Mouse (Mus musculus) heart, adult 2 months (tissue): ENCODE results near the gene Sipa1l2. TPM values are rescaled to one million over a fixed set of nuclear protein-coding genes. Genes with fewer than 3 reads are reported as not detected.
A peak's percentile ranks its signal among the peaks of the same experiment; 100 is the strongest.

Source experiments
- DNase-seq, 2 experiments: peaks; one replicate each; pipeline ENCODE4 v3.0.0; 2021
- H3K27ac ChIP-seq: fragments of 200-600 bp; 2 replicates; pipeline ENCODE4 v1.8.1; 2022
- H3K27me3 ChIP-seq: fragments of 200-500 bp; 2 replicates; pipeline ENCODE4 v1.6.1; 2012; ENCODE audit warnings: mild to moderate bottlenecking, low read length, inconsistent platforms, mixed read lengths; ENCODE audit not compliant: control insufficient read depth, insufficient read depth
- H3K36me3 ChIP-seq: fragments of 200-500 bp; 2 replicates; pipeline ENCODE4 v1.6.1; 2012; ENCODE audit warnings: low read length, inconsistent platforms; ENCODE audit not compliant: control insufficient read depth, insufficient read depth
- H3K4me1 ChIP-seq: fragments of 200-500 bp; 2 replicates; pipeline ENCODE4 v1.6.1; 2011; ENCODE audit warnings: low read length; ENCODE audit not compliant: control insufficient read depth, insufficient read depth
- H3K4me3 ChIP-seq: fragments of 200-600 bp; 2 replicates; pipeline ENCODE4 v1.8.1; 2022
- H3K79me2 ChIP-seq: fragments of 200-500 bp; replicated peaks from 2 replicates; pipeline ENCODE4 v1.6.1; 2012; ENCODE audit warnings: mild to moderate bottlenecking, inconsistent platforms, low read length, moderate library complexity, mixed read lengths; ENCODE audit not compliant: control insufficient read depth, insufficient read depth
- H3K9ac ChIP-seq: fragments of 200-500 bp; 2 replicates; pipeline ENCODE4 v1.6.1; 2012; ENCODE audit warnings: low read depth, mild to moderate bottlenecking, control low read depth, inconsistent platforms, low read length, mixed read lengths
- CTCF ChIP-seq: fragments of 200-600 bp; IDR thresholded peaks from 2 replicates; pipeline ENCODE4 v1.8.1; 2022; ENCODE audit warnings: antibody characterized with exemption, mild to moderate bottlenecking, moderate library complexity
- EP300 ChIP-seq: fragments of 200-500 bp; IDR thresholded peaks from 2 replicates; pipeline ENCODE4 v1.6.1; 2011; ENCODE audit warnings: low read depth, low read length, control low read depth; ENCODE audit not compliant: insufficient read depth
- POLR2A ChIP-seq: fragments of 200-500 bp; IDR thresholded peaks from 2 replicates; pipeline ENCODE4 v1.6.1; 2011; ENCODE audit warnings: mild to moderate bottlenecking, low read depth, low read length, control low read depth; ENCODE audit not compliant: insufficient read depth
- WGBS: fragments of 180-500 bp; shearing (Covaris S2); methylation state at CpG from one replicate; pipeline ENCODE4 v1.1.7; 2018; 5-methylcytosine and 5-hydroxymethylcytosine counted together
- intact Hi-C: fragments of 180-260 bp; cut with DNase I; formaldehyde crosslinking; loops from one replicate; pipeline ENCODE4 v1.15.1; 2025
- polyA plus RNA-seq: library from polyadenylated mRNA; depleted of rRNA; stranded (reverse); fragments of >200 nt; gene quantifications from 2 replicates; pipeline ENCODE4 v1.2.3, GENCODE M21; 2012
- total RNA-seq, 2 experiments: library from RNA; stranded (reverse); gene quantifications; 2 replicates each; pipeline ENCODE4 v1.2.3; 2021

Gene Sipa1l2
- total and polyA plus RNA-seq, 3 experiments = 27.0 to 45.4 (median 42.9) TPM

- intact Hi-C loops = loop anchor here (5.0 kb wide), 2 partner anchors 95 to 160 kb away; partner anchors contain the start of gene Map10
- Histone ChIP-seq H3K27me3 (no peaks in the 10 kb centered on the region), H3K4me3 (no peak overlapping the region), H3K9ac (no peak overlapping the region), H3K36me3 (peaks cover 5% of the 10 kb centered on the region), H3K27ac (peak overlapping the region; percentile 26; the same call in 1 of the 2 replicates), H3K79me2 (no peaks in the 10 kb centered on the region; the same call in 1 of the 2 replicates), H3K4me1 (peaks cover 6% of the 10 kb centered on the region)
- TF ChIP-seq POLR2A (no peak), EP300 (peak; percentile 56; the same call in 1 of the 2 replicates), CTCF (no peak)
- peak; percentile 60 to 61 for DNase-seq
- WGBS = 70% methylated on average over 4 of the region's 4 CpGs
Observed at GRCm38 (mm10) chr8:125572246-125572645, 2.6 kb upstream of the Sipa1l2 start.

- 78% methylated on average over 12 of the region's 12 CpGs for WGBS
Observed at GRCm38 (mm10) chr8:125570835-125571465, 1.3 kb upstream of the Sipa1l2 start.

GRCm38 (mm10) chr8:125570389-125570788, 781 bp upstream of the Sipa1l2 start:
- peak overlapping the region; percentile 62 for H3K4me3 ChIP-seq
- H3K9ac ChIP-seq = peak overlapping the region; percentile 92
- H3K27ac ChIP-seq = peak overlapping the region; percentile 71
- TF ChIP-seq POLR2A = no peak
- no peak for TF ChIP-seq CTCF
- TF ChIP-seq EP300 = no peak
- no peak for DNase-seq
- peaks cover 6% of the 10 kb centered on the region for H3K36me3 ChIP-seq
- H3K27me3 ChIP-seq = no peaks in the 10 kb centered on the region
- peaks cover 2% of the 10 kb centered on the region for H3K79me2 ChIP-seq
- 11% methylated on average over 13 of the region's 13 CpGs for WGBS
- peaks cover 7% of the 10 kb centered on the region for H3K4me1 ChIP-seq
- intact Hi-C loops = loop anchor here (5.0 kb wide), 2 partner anchors 97 to 162 kb away; partner anchors contain the start of gene Map10

More at GRCm38 (mm10) chr8:125570835-125571465, 1.3 kb upstream of the Sipa1l2 start:
- DNase-seq = no peak
- Histone ChIP-seq H3K27ac (no peak overlapping the region; the same call in 1 of the 2 replicates), H3K9ac (no peak overlapping the region), H3K4me1 (peaks cover 7% of the 10 kb centered on the region), H3K27me3 (no peaks in the 10 kb centered on the region), H3K36me3 (peaks cover 6% of the 10 kb centered on the region), H3K79me2 (no peaks in the 10 kb centered on the region; the same call in 1 of the 2 replicates), H3K4me3 (no peak overlapping the region)
- intact Hi-C loops = loop anchor here (5.0 kb wide), 2 partner anchors 96 to 161 kb away; partner anchors contain the start of gene Map10
- TF ChIP-seq EP300 = no peak
- peak; percentile 58 for TF ChIP-seq CTCF

GRCm38 (mm10) chr8:125568851-125569532, 616 bp downstream of the Sipa1l2 start:
- no peaks in the 10 kb centered on the region for H3K27me3 ChIP-seq
- H3K36me3 ChIP-seq = peaks cover 6% of the 10 kb centered on the region
- DNase-seq = peak in 1 of 2 experiments; percentile 67
- intact Hi-C loops = loop anchor here (1.0 to 5.0 kb wide), 5 partner anchors 37 to 402 kb away; no protein-coding TSS in a partner anchor
- peaks cover 6% of the 10 kb centered on the region for H3K79me2 ChIP-seq
- WGBS = under 1% methylated on average over 39 of the region's 39 CpGs
- TF ChIP-seq CTCF = peak; percentile 84
- TF ChIP-seq POLR2A = no peak
- TF ChIP-seq EP300 = no peak
- H3K4me1 ChIP-seq = peaks cover 7% of the 10 kb centered on the region
- peak overlapping the region; percentile 89 for H3K27ac ChIP-seq
- H3K9ac ChIP-seq = peak overlapping the region; percentile 89
- peak overlapping the region; percentile 78 for H3K4me3 ChIP-seq

GRCm38 (mm10) chr8:125568421-125568850, 1.2 kb downstream of the Sipa1l2 start:
- Histone ChIP-seq H3K27ac (peak overlapping the region; percentile 89), H3K9ac (peak overlapping the region; percentile 33), H3K79me2 (peaks cover 6% of the 10 kb centered on the region), H3K4me3 (peak overlapping the region; percentile 78), H3K27me3 (no peaks in the 10 kb centered on the region), H3K4me1 (peaks cover 7% of the 10 kb centered on the region), H3K36me3 (peaks cover 6% of the 10 kb centered on the region)
- intact Hi-C loops = loop anchor here (2.0 to 5.0 kb wide), 4 partner anchors 36 to 401 kb away; no protein-coding TSS in a partner anchor
- TF ChIP-seq EP300 = no peak
- TF ChIP-seq POLR2A = no peak
- no peak for TF ChIP-seq CTCF
- peak; percentile 56 to 60 for DNase-seq
- under 1% methylated on average over 14 of the region's 14 CpGs for WGBS

- intact Hi-C loops = loop anchor here (2.0 to 5.0 kb wide), 4 partner anchors 35 to 400 kb away; no protein-coding TSS in a partner anchor
- no peak for TF ChIP-seq POLR2A
- TF ChIP-seq CTCF = peak; percentile 36
- WGBS = 44% methylated on average over 7 of the region's 7 CpGs
- H3K4me1 ChIP-seq = peaks cover 11% of the 10 kb centered on the region
- no peaks in the 10 kb centered on the region for H3K27me3 ChIP-seq
- H3K9ac ChIP-seq = no peak overlapping the region
- peaks cover 6% of the 10 kb centered on the region for H3K36me3 ChIP-seq
- no peak overlapping the region for H3K4me3 ChIP-seq
- H3K27ac ChIP-seq = peak overlapping the region; percentile 89; the same call in 1 of the 2 replicates
- DNase-seq = no peak
- peaks cover 10% of the 10 kb centered on the region for H3K79me2 ChIP-seq
Observed at GRCm38 (mm10) chr8:125567569-125567968, 2.0 kb downstream of the Sipa1l2 start.
